8 mouse cellular contexts compared by ENCODE assay signal in genomic region chr5:110835959-110836358, GRCm38 (mm10). TPM values are rescaled to one million over a fixed set of nuclear protein-coding genes. Genes with fewer than 3 reads are reported as not detected.
DNase-seq lines count a peak whose midpoint lies in the region; ATAC-seq and TF ChIP-seq lines count a peak whose summit lies in the region.

No protein-coding gene starts in this region.

- WGBS in forebrain, embryonic 11.5 days, result 38% methylated on average over 3 of the region's 3 CpGs
- WGBS in forebrain, embryonic 15.5 days, result 29% methylated on average over 3 of the region's 3 CpGs
- WGBS in heart, adult 2 months, result 3% methylated on average over 3 of the region's 3 CpGs

- H3K9ac ChIP-seq in forebrain, embryonic 11.5 days (ENCODE audit: low read length), result no peak overlapping the region
- no peak overlapping the region for H3K9ac ChIP-seq in forebrain, embryonic 15.5 days (replicated peaks)
- no peak overlapping the region for H3K9ac ChIP-seq in CH12.LX (ENCODE audit: insufficient read depth, low read depth)
- H3K9ac ChIP-seq in heart, adult 2 months (ENCODE audit: low read depth, low read length), result no peak overlapping the region

- intact Hi-C loops in heart, adult 2 months (cut with DNase I), result loop anchor here (1.0 to 2.0 kb wide), 3 partner anchors 87 to 433 kb away; no protein-coding TSS in a partner anchor

- H3K36me3 ChIP-seq in forebrain, embryonic 11.5 days (ENCODE audit: control insufficient read depth, insufficient read depth, low read length), result no peaks in the 10 kb centered on the region
- no peaks in the 10 kb centered on the region for H3K36me3 ChIP-seq in forebrain, embryonic 15.5 days
- peaks cover 13 to 51% of the 10 kb centered on the region in 2 experiments for H3K36me3 ChIP-seq in CH12.LX (replicated peaks in 1 of 2; ENCODE audit: control insufficient read depth in 1 of 2, insufficient read depth in 1 of 2, low read length in 1 of 2)
- no peaks in the 10 kb centered on the region for H3K36me3 ChIP-seq in heart, adult 2 months (ENCODE audit: control insufficient read depth, insufficient read depth, low read length)
- no peaks in the 10 kb centered on the region for H3K36me3 ChIP-seq in testis, adult 2 months (ENCODE audit: control insufficient read depth, insufficient read depth, low read length)

- peak in 1 of 2 experiments; percentile 43; a peak in 2 of 4 replicates for TF ChIP-seq CTCF in CH12.LX (conservative IDR thresholded peaks at IDR 0.05 in 1 of 2, IDR thresholded peaks at IDR 0.05 in 1 of 2; ENCODE audit: low read depth in 2 of 2, low read length in 2 of 2)
- TF ChIP-seq CTCF in heart, adult 2 months (IDR thresholded peaks at IDR 0.05), result peak; percentile 85
- TF ChIP-seq CTCF in testis, adult 2 months (IDR thresholded peaks at IDR 0.05; ENCODE audit: control insufficient read depth, insufficient read depth, insufficient replicate concordance, low read depth, low read length), result peak; percentile 43; the same call in 1 of the 2 replicates

- ATAC-seq in forebrain, embryonic 11.5 days (replicated peaks; ENCODE audit: low FRiP score), result no peak
- ATAC-seq in forebrain, embryonic 15.5 days (replicated peaks), result no peak

- H3K27ac ChIP-seq in forebrain, embryonic 11.5 days (ENCODE audit: low read depth, low read length), result no peak overlapping the region
- no peak overlapping the region for H3K27ac ChIP-seq in forebrain, embryonic 15.5 days (replicated peaks)
- H3K27ac ChIP-seq in CH12.LX (ENCODE audit: insufficient read depth, low read depth), result no peak overlapping the region
- peak overlapping the region; percentile 40; the same call in 1 of the 2 replicates for H3K27ac ChIP-seq in heart, adult 2 months
- no peak overlapping the region for H3K27ac ChIP-seq in testis, adult 2 months (ENCODE audit: control insufficient read depth, insufficient read depth, low read depth, low read length)

- 0 out of 2 replicates have a peak, but pooled peaks cover 2% of the 10 kb centered on the region for H3K4me1 ChIP-seq in forebrain, embryonic 11.5 days (replicated peaks; ENCODE audit: control insufficient read depth, insufficient read depth, low read length)
- H3K4me1 ChIP-seq in forebrain, embryonic 15.5 days, result peaks cover 14% of the 10 kb centered on the region
- H3K4me1 ChIP-seq in CH12.LX (ENCODE audit: control insufficient read depth in 1 of 2, insufficient read depth in 2 of 2), result peaks cover under 1 to 10% of the 10 kb centered on the region in 2 experiments; a peak in 3 of 4 replicates
- peaks cover 1% of the 10 kb centered on the region for H3K4me1 ChIP-seq in heart, adult 2 months (ENCODE audit: control insufficient read depth, insufficient read depth, low read length)
- H3K4me1 ChIP-seq in testis, adult 2 months (ENCODE audit: control insufficient read depth, insufficient read depth, low read length), result peaks cover 7% of the 10 kb centered on the region; the same call in 1 of the 2 replicates

- peak; percentile 63 for DNase-seq in forebrain, embryonic 11.5 days (ENCODE audit: low spot score)
- no peak for DNase-seq in CH12.LX (ENCODE audit: extremely low read depth)
- DNase-seq in c-Kit-negative CD71-positive TER-119-positive erythroid progenitor cells, embryonic 14.5 days (ENCODE audit: low read depth, low spot score), result peak; percentile 80
- peak; percentile 74 to 77 for DNase-seq in heart, adult 2 months
- DNase-seq in layer of hippocampus, postnatal 25 days (ENCODE audit: extremely low spot score in 1 of 2, low spot score in 1 of 2), result peak; percentile 30 to 51
- DNase-seq in lung, postnatal 4 days, result peak; percentile 72

- no peaks in the 10 kb centered on the region for H3K27me3 ChIP-seq in forebrain, embryonic 11.5 days (ENCODE audit: control insufficient read depth, insufficient read depth, low read length)
- no peaks in the 10 kb centered on the region for H3K27me3 ChIP-seq in forebrain, embryonic 15.5 days
- H3K27me3 ChIP-seq in CH12.LX (replicated peaks), result no peaks in the 10 kb centered on the region
- H3K27me3 ChIP-seq in heart, adult 2 months (ENCODE audit: control insufficient read depth, insufficient read depth, low read length), result no peaks in the 10 kb centered on the region
- H3K27me3 ChIP-seq in testis, adult 2 months (ENCODE audit: control insufficient read depth, insufficient read depth, low read length), result no peaks in the 10 kb centered on the region

- peaks cover 8% of the 10 kb centered on the region for H3K79me2 ChIP-seq in CH12.LX (replicated peaks; ENCODE audit: control insufficient read depth, extremely low read depth, insufficient read depth, poor library complexity, severe bottlenecking)
- H3K79me2 ChIP-seq in heart, adult 2 months (replicated peaks; ENCODE audit: control insufficient read depth, insufficient read depth, low read length), result no peaks in the 10 kb centered on the region

- no peaks in the 10 kb centered on the region for H3K9me3 ChIP-seq in forebrain, embryonic 11.5 days (ENCODE audit: control insufficient read depth, low read length)
- no peaks in the 10 kb centered on the region for H3K9me3 ChIP-seq in forebrain, embryonic 15.5 days
- no peaks in the 10 kb centered on the region for H3K9me3 ChIP-seq in CH12.LX (replicated peaks; ENCODE audit: low read length)

- in situ Hi-C loops in CH12.LX (cut with MboI; ENCODE audit: low pct_ligation_motif_present, low pct_unique_long_range_greater_than_20kb, low sequenced_read_pairs), result no loop called here

- no peak overlapping the region for H3K4me2 ChIP-seq in forebrain, embryonic 11.5 days (ENCODE audit: low read depth, low read length, severe bottlenecking)
- no peak overlapping the region for H3K4me2 ChIP-seq in forebrain, embryonic 15.5 days (replicated peaks)
- H3K4me2 ChIP-seq in CH12.LX (ENCODE audit: insufficient read depth, low read depth, poor library complexity, severe bottlenecking), result no peak overlapping the region

- no peak for TF ChIP-seq POLR2A in CH12.LX (IDR thresholded peaks at IDR 0.05; ENCODE audit: low read depth, low read length)
- TF ChIP-seq POLR2A in heart, adult 2 months (IDR thresholded peaks at IDR 0.05; ENCODE audit: insufficient read depth, low read depth, low read length), result no peak
- TF ChIP-seq POLR2A in testis, adult 2 months (IDR thresholded peaks at IDR 0.05; ENCODE audit: control insufficient read depth, low read depth, low read length), result no peak

- dilution Hi-C loops in CH12.LX (cut with MboI; ENCODE audit: extremely low pct_ligation_motif_present, extremely low pct_unique_long_range_greater_than_20kb, low sequenced_read_pairs), result no loop called here

- TF ChIP-seq EP300 in CH12.LX (IDR thresholded peaks at IDR 0.05; ENCODE audit: low read length), result no peak
- TF ChIP-seq EP300 in heart, adult 2 months (IDR thresholded peaks at IDR 0.05; ENCODE audit: insufficient read depth, low read depth, low read length), result 0 out of 2 replicates have a peak, but pooled peaks have one; percentile 77

- TF ChIP-seq RAD21 in CH12.LX (IDR thresholded peaks at IDR 0.05; ENCODE audit: low read depth, low read length), result peak; percentile 35

- H3K4me3 ChIP-seq in forebrain, embryonic 11.5 days (ENCODE audit: low read depth, low read length), result no peak overlapping the region
- no peak overlapping the region for H3K4me3 ChIP-seq in forebrain, embryonic 15.5 days
- no peak overlapping the region for H3K4me3 ChIP-seq in CH12.LX (replicated peaks in 1 of 3; ENCODE audit: low read depth in 2 of 3, low read length in 2 of 3, poor library complexity in 1 of 3)
- no peak overlapping the region for H3K4me3 ChIP-seq in heart, adult 2 months
- H3K4me3 ChIP-seq in testis, adult 2 months (ENCODE audit: control insufficient read depth, low read depth, low read length), result no peak overlapping the region

RNA-seq across cellular contexts. Expression of gene Hscb, which starts 3.6 kb away (rescaled TPM):
- 18.6 TPM in 2 replicates for polyA plus RNA-seq in forebrain, embryonic 11.5 days (2014; fragmentation: Nextera tagmentation; extraction: Ambion mirVana)
- polyA plus RNA-seq in forebrain, embryonic 15.5 days (2015; fragmentation: Nextera tagmentation; extraction: Ambion mirVana), result 11.2 and 11.9 TPM in 2 replicates
- total RNA-seq in CH12.LX (2012; rRNA removed), result 39.3 and 59.5 TPM in 2 replicates
- total RNA-seq in CH12.LX (2014; rRNA removed), result 51.9 and 64.0 TPM in 2 replicates
- polyA plus RNA-seq in CH12.LX (2012; ENCODE audit: insufficient read length, low read depth), result 26.5 and 28.2 TPM in 2 replicates
- 10 to 100 TPM; 18.5 to 18.7 TPM for total RNA-seq in heart, adult 2 months (2021)
- polyA plus RNA-seq in heart, adult 2 months (2012; rRNA removed), result 14.8 and 17.7 TPM in 2 replicates
- total RNA-seq in layer of hippocampus, postnatal 25 days (2021), result 10 to 100 TPM; 10.4 to 11.1 TPM
- polyA plus RNA-seq in testis, adult 2 months (2012; rRNA removed), result 15.8 and 16.3 TPM in 2 replicates

RNA-seq across cellular contexts. Expression of gene Chek2, which starts 3.8 kb away (rescaled TPM):
- polyA plus RNA-seq in forebrain, embryonic 11.5 days (2014; fragmentation: Nextera tagmentation; extraction: Ambion mirVana), result 38.2 and 45.6 TPM in 2 replicates
- polyA plus RNA-seq in forebrain, embryonic 15.5 days (2015; fragmentation: Nextera tagmentation; extraction: Ambion mirVana), result 13.1 and 14.3 TPM in 2 replicates
- total RNA-seq in CH12.LX (2012; rRNA removed) (22.5 and 27.6 TPM in 2 replicates), CH12.LX (2014; rRNA removed) (41.6 and 43.8 TPM in 2 replicates)
- 18.7 and 25.0 TPM in 2 replicates for polyA plus RNA-seq in CH12.LX (2012; ENCODE audit: insufficient read length, low read depth)
- 1 to 10 TPM; 2.6 to 3.1 TPM for total RNA-seq in heart, adult 2 months (2021)
- polyA plus RNA-seq in heart, adult 2 months (2012; rRNA removed), result 3.4 and 5.5 TPM in 2 replicates
- total RNA-seq in layer of hippocampus, postnatal 25 days (2021), result 1 to 10 TPM; 1.2 to 2.2 TPM
- 1.5 and 1.7 TPM in 2 replicates for polyA plus RNA-seq in testis, adult 2 months (2012; rRNA removed)

RNA-seq across cellular contexts. Expression of gene Ulk1, which starts 26.1 kb away (rescaled TPM):
- polyA plus RNA-seq in forebrain, embryonic 11.5 days (2014; fragmentation: Nextera tagmentation; extraction: Ambion mirVana), result 39.4 and 42.8 TPM in 2 replicates
- 45.0 and 46.6 TPM in 2 replicates for polyA plus RNA-seq in forebrain, embryonic 15.5 days (2015; fragmentation: Nextera tagmentation; extraction: Ambion mirVana)
- total RNA-seq in CH12.LX (2012; rRNA removed), result 6.3 and 8.4 TPM in 2 replicates
- 2.4 and 2.7 TPM in 2 replicates for total RNA-seq in CH12.LX (2014; rRNA removed)
- 10.0 and 13.6 TPM in 2 replicates for polyA plus RNA-seq in CH12.LX (2012; ENCODE audit: insufficient read length, low read depth)
- total RNA-seq in heart, adult 2 months (2021), result 10 to 100 TPM; 64.8 to 82.1 TPM
- polyA plus RNA-seq in heart, adult 2 months (2012; rRNA removed), result 55.9 and 62.6 TPM in 2 replicates
- total RNA-seq in layer of hippocampus, postnatal 25 days (2021), result 10 to 100 TPM; 65.8 to 68.9 TPM
- polyA plus RNA-seq in testis, adult 2 months (2012; rRNA removed), result 15.4 and 16.1 TPM in 2 replicates

RNA-seq across cellular contexts. Expression of gene Ttc28, which starts 43.6 kb away (rescaled TPM):
- polyA plus RNA-seq in forebrain, embryonic 11.5 days (2014; fragmentation: Nextera tagmentation; extraction: Ambion mirVana), result 17.0 and 19.9 TPM in 2 replicates
- polyA plus RNA-seq in forebrain, embryonic 15.5 days (2015; fragmentation: Nextera tagmentation; extraction: Ambion mirVana), result 40.7 and 42.8 TPM in 2 replicates
- 0.29 and 0.89 TPM in 2 replicates for total RNA-seq in CH12.LX (2012; rRNA removed)
- total RNA-seq in CH12.LX (2014; rRNA removed), result 0.28 and 0.42 TPM in 2 replicates
- 0.15 and 0.21 TPM in 2 replicates for polyA plus RNA-seq in CH12.LX (2012; ENCODE audit: insufficient read length, low read depth)
- 10 to 100 TPM; 12.3 to 15.0 TPM for total RNA-seq in heart, adult 2 months (2021)
- 7.2 and 7.3 TPM in 2 replicates for polyA plus RNA-seq in heart, adult 2 months (2012; rRNA removed)
- 10 to 100 TPM; 11.3 to 13.3 TPM for total RNA-seq in layer of hippocampus, postnatal 25 days (2021)
- polyA plus RNA-seq in testis, adult 2 months (2012; rRNA removed), result 4.6 and 4.7 TPM in 2 replicates

RNA-seq across cellular contexts. Expression of gene Pus1, which starts 55.5 kb away (rescaled TPM):
- polyA plus RNA-seq in forebrain, embryonic 11.5 days (2014; fragmentation: Nextera tagmentation; extraction: Ambion mirVana), result 23.2 and 23.5 TPM in 2 replicates
- 23.6 and 25.7 TPM in 2 replicates for polyA plus RNA-seq in forebrain, embryonic 15.5 days (2015; fragmentation: Nextera tagmentation; extraction: Ambion mirVana)
- total RNA-seq in CH12.LX (2012; rRNA removed), result 84.6 and 99.3 TPM in 2 replicates
- total RNA-seq in CH12.LX (2014; rRNA removed), result 54.4 and 59.1 TPM in 2 replicates
- 72.4 and 93.1 TPM in 2 replicates for polyA plus RNA-seq in CH12.LX (2012; ENCODE audit: insufficient read length, low read depth)
- total RNA-seq in heart, adult 2 months (2021), result 10 to 100 TPM; 19.1 to 21.3 TPM
- 15.8 and 16.2 TPM in 2 replicates for polyA plus RNA-seq in heart, adult 2 months (2012; rRNA removed)
- total RNA-seq in layer of hippocampus, postnatal 25 days (2021), result 10 to 100 TPM; 18.0 to 19.2 TPM
- polyA plus RNA-seq in testis, adult 2 months (2012; rRNA removed), result 5.2 and 5.6 TPM in 2 replicates
